Mouse (Mus musculus) ES-Bruce4 (cell line): ENCODE data around the gene Sgcg. TPM values are rescaled to one million over a fixed set of nuclear protein-coding genes. Genes with fewer than 3 reads are reported as not detected.

Source experiments
- H3K27ac ChIP-seq: 2 replicates; pipeline ENCODE4 v1.5.1; 2012; ENCODE audit warnings: low read length, inconsistent platforms; ENCODE audit not compliant: insufficient read depth
- H3K27me3 ChIP-seq: 2 replicates; pipeline ENCODE4 v1.6.1; 2012; ENCODE audit warnings: mild to moderate bottlenecking, low read length, inconsistent platforms; ENCODE audit not compliant: control insufficient read depth, poor library complexity, insufficient read depth, severe bottlenecking
- H3K36me3 ChIP-seq: 2 replicates; pipeline ENCODE4 v1.6.1; 2012; ENCODE audit warnings: inconsistent platforms, mild to moderate bottlenecking, low read length, moderate library complexity; ENCODE audit not compliant: control insufficient read depth, poor library complexity, insufficient read depth, severe bottlenecking
- H3K4me1 ChIP-seq: one replicate; pipeline ENCODE4 v1.8.1; 2011; ENCODE audit warnings: low read length; ENCODE audit not compliant: control insufficient read depth, insufficient read depth
- H3K4me3 ChIP-seq: 2 replicates; pipeline ENCODE4 v1.5.1; 2011; ENCODE audit warnings: low read depth, mild to moderate bottlenecking, low read length
- H3K9ac ChIP-seq: 2 replicates; pipeline ENCODE4 v1.6.1; 2012; ENCODE audit warnings: low read depth, mild to moderate bottlenecking, inconsistent platforms; ENCODE audit not compliant: poor library complexity, severe bottlenecking
- H3K9me3 ChIP-seq: replicated peaks from 2 replicates; pipeline ENCODE4 v1.6.1; 2012; ENCODE audit warnings: mild to moderate bottlenecking, low read length, inconsistent platforms; ENCODE audit not compliant: control insufficient read depth, poor library complexity, insufficient read depth, severe bottlenecking
- CTCF ChIP-seq: IDR thresholded peaks from one replicate; pipeline ENCODE4 v1.8.1; 2011; ENCODE audit warnings: low read depth, low read length
- EP300 ChIP-seq: IDR thresholded peaks from 2 replicates; pipeline ENCODE4 v1.6.1; 2011; ENCODE audit warnings: low read depth, low read length; ENCODE audit not compliant: insufficient read depth
- POLR2A ChIP-seq: IDR thresholded peaks from one replicate; pipeline ENCODE4 v1.8.1; 2011; ENCODE audit warnings: low read length; ENCODE audit not compliant: insufficient read depth
- polyA plus RNA-seq: library from polyadenylated mRNA; stranded (reverse); fragments of >200 nt; gene quantifications from 2 replicates; pipeline ENCODE4 v1.2.4, GENCODE M21; 2011; ENCODE audit warnings: low read depth; ENCODE audit not compliant: missing spikeins, insufficient read depth, insufficient read length

Gene Sgcg
- polyA plus RNA-seq: not detected in 2 replicates

DNA sequence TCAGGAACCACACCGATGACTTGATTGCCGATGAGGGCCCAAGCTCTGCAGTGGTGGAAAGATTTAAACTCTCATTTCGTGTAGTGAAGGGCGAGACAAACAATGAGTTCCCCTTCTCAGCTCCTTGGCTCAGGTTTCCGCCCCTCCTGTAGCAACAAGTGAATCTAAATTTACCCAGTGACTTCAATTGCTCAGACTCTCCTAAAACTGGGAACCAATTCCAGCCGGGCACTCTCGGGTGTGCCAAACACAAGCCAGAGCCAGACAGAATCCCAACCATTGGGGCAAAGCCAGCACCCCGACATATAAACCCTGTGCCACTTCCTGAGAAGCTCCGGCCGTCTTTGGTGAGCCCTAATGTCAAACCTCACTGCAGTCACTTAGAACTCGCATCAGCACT, at the start of gene Sgcg:
TSS of gene Sgcg (minus strand) at position 139 of the 400 bp plus-strand sequence.
- H3K4me3 ChIP-seq: no peak within 1 kb of the TSS
- H3K4me1 ChIP-seq: no peaks in the 10 kb centered on the region
- H3K27ac ChIP-seq: no peak within 1 kb of the TSS
- no peaks in the 10 kb centered on the region for H3K9me3 ChIP-seq
- TF ChIP-seq EP300: no peak
- TF ChIP-seq POLR2A: no peak
- no peak for TF ChIP-seq CTCF
- no peak within 1 kb of the TSS for H3K9ac ChIP-seq
- H3K27me3 ChIP-seq: no peaks in the 10 kb centered on the region
- no peaks in the 10 kb centered on the region for H3K36me3 ChIP-seq

DNA sequence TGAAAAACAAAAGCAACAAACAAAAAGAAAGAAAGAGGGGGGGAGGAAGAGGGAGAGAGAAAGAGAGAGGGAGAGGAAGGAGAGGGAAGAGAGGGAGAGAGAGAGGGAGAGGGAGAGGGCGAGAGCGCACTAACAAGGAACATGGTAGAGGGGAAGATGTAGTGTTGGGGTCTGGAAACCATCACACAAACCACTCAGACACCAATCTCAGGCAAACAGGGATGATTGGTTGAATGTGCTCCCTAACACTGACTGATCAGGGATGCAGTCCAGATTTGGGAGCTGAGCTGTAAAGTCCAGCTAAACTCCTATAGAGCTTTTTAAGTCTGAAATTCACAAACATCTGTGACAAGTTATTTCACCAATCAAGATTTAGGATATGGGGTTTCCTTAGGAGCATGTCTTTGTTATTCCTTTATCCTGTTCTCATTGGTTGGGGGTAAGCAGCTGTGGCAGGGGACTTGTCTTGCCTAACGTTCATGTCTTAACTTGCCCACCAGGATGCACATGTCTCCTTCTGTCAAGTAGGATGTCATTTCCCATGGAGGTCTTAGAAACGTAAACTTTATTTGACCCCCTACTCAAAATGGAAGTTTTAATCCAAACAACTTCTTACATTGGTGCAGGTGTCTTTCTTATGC, 45.8 kb upstream of the Sgcg start:
- H3K9ac ChIP-seq: no peak overlapping the region
- H3K27ac ChIP-seq: no peak overlapping the region
- no peaks in the 10 kb centered on the region for H3K9me3 ChIP-seq
- TF ChIP-seq POLR2A: no peak
- no peak for TF ChIP-seq EP300
- no peak for TF ChIP-seq CTCF
- H3K4me1 ChIP-seq: no peaks in the 10 kb centered on the region
- H3K4me3 ChIP-seq: no peak overlapping the region
- H3K36me3 ChIP-seq: no peaks in the 10 kb centered on the region
- H3K27me3 ChIP-seq: no peaks in the 10 kb centered on the region

DNA sequence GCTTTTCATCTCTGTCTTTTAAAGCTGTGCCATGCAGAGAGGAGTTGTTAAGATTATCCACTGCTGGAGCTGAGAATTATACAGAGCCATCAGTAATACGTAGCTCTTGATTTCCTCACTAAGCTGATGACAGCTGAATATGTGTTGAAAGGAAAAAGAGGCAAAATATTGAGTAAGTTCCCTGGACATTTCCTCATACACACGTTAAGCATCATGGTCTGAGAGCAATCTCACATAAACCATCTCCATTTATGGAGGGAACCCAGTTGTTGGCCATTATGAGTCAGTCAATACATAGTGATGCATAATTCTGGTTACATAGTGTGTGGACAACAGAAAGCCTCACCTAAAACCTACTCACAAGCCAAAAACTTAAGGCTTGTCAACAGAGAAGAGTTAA, 44.1 kb upstream of the Sgcg start:
- Histone ChIP-seq H3K27me3 (no peaks in the 10 kb centered on the region), H3K9ac (no peak overlapping the region), H3K4me1 (no peaks in the 10 kb centered on the region), H3K27ac (no peak overlapping the region), H3K9me3 (no peaks in the 10 kb centered on the region), H3K4me3 (no peak overlapping the region), H3K36me3 (no peaks in the 10 kb centered on the region)
- TF ChIP-seq EP300: no peak
- no peak for TF ChIP-seq POLR2A
- no peak for TF ChIP-seq CTCF

DNA sequence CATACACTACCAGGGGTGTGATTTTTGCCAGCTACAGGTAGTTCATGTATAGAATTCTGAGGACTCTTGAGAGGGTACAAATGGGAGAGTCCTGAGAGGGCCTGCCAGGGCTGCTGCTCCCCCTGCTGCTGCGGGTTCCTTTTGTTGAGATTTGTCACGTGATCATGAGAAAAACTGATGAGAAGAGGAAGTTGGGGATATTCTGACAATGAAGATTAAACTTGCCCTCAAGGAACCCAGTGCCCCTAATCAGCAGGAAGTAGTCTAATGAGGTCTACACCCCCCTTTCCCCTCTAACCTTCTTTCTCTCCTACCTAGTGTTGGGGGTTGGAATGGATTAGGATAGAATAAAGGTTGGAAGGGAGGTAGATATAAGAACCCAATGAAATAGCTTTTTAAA, 43.0 kb upstream of the Sgcg start:
- Histone ChIP-seq H3K36me3 (no peaks in the 10 kb centered on the region), H3K4me3 (no peak overlapping the region), H3K27ac (no peak overlapping the region), H3K4me1 (no peaks in the 10 kb centered on the region), H3K27me3 (no peaks in the 10 kb centered on the region), H3K9ac (no peak overlapping the region), H3K9me3 (no peaks in the 10 kb centered on the region)
- TF ChIP-seq EP300 (no peak), CTCF (no peak), POLR2A (no peak)

DNA sequence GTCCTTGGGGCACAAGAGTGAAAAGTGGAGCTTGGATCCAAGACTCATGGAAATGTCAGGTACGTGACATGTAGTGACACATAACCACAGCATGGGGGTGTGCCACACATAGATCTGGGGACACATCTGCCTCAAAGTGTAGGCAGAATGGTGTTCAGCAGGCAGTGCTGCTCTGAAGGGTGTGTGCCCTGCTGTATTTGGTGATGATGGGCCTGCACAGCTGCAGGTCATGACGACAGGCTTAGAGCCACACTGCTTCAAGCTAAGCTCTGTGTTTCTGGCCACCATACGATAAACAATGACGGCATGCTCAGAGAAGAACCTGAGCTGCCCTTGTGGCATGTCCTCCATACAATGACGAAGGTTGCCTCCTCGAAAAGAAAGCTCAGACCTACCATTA, 41.5 kb upstream of the Sgcg start:
- Histone ChIP-seq H3K4me1 (no peaks in the 10 kb centered on the region), H3K9ac (no peak overlapping the region), H3K36me3 (no peaks in the 10 kb centered on the region), H3K27me3 (no peaks in the 10 kb centered on the region), H3K9me3 (no peaks in the 10 kb centered on the region), H3K27ac (no peak overlapping the region), H3K4me3 (no peak overlapping the region)
- no peak for TF ChIP-seq POLR2A
- no peak for TF ChIP-seq CTCF
- no peak for TF ChIP-seq EP300

DNA sequence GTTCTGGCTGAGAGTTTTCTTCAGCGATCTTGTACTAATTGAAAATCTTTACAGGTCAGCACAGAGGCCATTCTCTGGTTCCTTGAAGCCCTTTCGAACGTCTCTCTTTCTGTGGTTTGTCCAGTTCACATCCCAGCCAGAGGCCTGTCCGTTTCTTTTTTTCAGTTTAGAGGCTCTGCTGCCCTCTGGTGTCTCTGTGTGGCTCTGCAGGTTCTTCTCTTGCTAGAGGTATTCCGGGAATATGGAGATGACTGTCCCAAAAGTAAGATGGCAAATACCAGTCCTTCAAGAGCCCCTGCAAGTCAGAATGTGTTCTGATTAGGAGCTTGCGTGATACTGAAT, 36.4 kb upstream of the Sgcg start:
- Histone ChIP-seq H3K4me3 (no peak overlapping the region), H3K9ac (no peak overlapping the region), H3K27ac (no peak overlapping the region), H3K36me3 (no peaks in the 10 kb centered on the region), H3K4me1 (no peaks in the 10 kb centered on the region), H3K9me3 (no peaks in the 10 kb centered on the region), H3K27me3 (no peaks in the 10 kb centered on the region)
- TF ChIP-seq CTCF (peak; percentile 28), EP300 (no peak)
